Mouse (Mus musculus) skeletal muscle tissue, adult 2 months (tissue): ENCODE data around the gene Cd33.

ENCODE experiments used
- DNase-seq: peaks from one replicate; pipeline ENCODE4 v3.0.0-alpha.2; 2012; ENCODE audit warnings: low read depth, low spot score

Gene Cd33

GRCm38 (mm10) chr7:43544225-43544977 is at the start of gene Cd33:
Cd33 (minus strand) TSS chr7:43544428.
- DNase-seq = peak; percentile 34

GRCm38 (mm10) chr7:43584790-43585189 is 40.6 kb upstream of the Cd33 start:
- no peak for DNase-seq

GRCm38 (mm10) chr7:43580526-43580925 is 36.3 kb upstream of the Cd33 start:
- no peak for DNase-seq

- peak; percentile 99 for DNase-seq
Measured at GRCm38 (mm10) chr7:43579440-43580171, 35.4 kb upstream of the Cd33 start, which contains the start of gene Zfp719. Zfp719 (plus strand) TSS chr7:43579610.

GRCm38 (mm10) chr7:43571216-43571615 is 27.0 kb upstream of the Cd33 start:
- no peak for DNase-seq

- no peak for DNase-seq
Measured at GRCm38 (mm10) chr7:43563300-43563699, 19.1 kb upstream of the Cd33 start.

GRCm38 (mm10) chr7:43562651-43563070 is 18.4 kb upstream of the Cd33 start:
- DNase-seq = no peak

GRCm38 (mm10) chr7:43562006-43562633 is 17.9 kb upstream of the Cd33 start, which contains the start of gene Zfp658:
Zfp658 (plus strand) TSS chr7:43562256.
- peak; percentile 85 for DNase-seq

- DNase-seq = no peak
Measured at GRCm38 (mm10) chr7:43556901-43557300, 12.7 kb upstream of the Cd33 start.

- no peak for DNase-seq
Measured at GRCm38 (mm10) chr7:43555351-43555750, 11.1 kb upstream of the Cd33 start.

- DNase-seq = peak; percentile 42
Measured at GRCm38 (mm10) chr7:43554550-43554949, 10.3 kb upstream of the Cd33 start.

- peak; percentile 30 for DNase-seq
Measured at GRCm38 (mm10) chr7:43553153-43553552, 8.9 kb upstream of the Cd33 start.

GRCm38 (mm10) chr7:43548206-43548605 is 4.0 kb upstream of the Cd33 start:
- no peak for DNase-seq

GRCm38 (mm10) chr7:43547666-43548065 is 3.4 kb upstream of the Cd33 start:
- DNase-seq = no peak

- no peak for DNase-seq
Measured at GRCm38 (mm10) chr7:43545656-43546545, 1.7 kb upstream of the Cd33 start.

- DNase-seq = no peak
Measured at GRCm38 (mm10) chr7:43538524-43538923, 5.7 kb downstream of the Cd33 start.

- peak; percentile 39 for DNase-seq
Measured at GRCm38 (mm10) chr7:43532936-43533505, 11.2 kb downstream of the Cd33 start.

GRCm38 (mm10) chr7:43530216-43530785 is 13.9 kb downstream of the Cd33 start:
- no peak for DNase-seq

- no peak for DNase-seq
Measured at GRCm38 (mm10) chr7:43525313-43525712, 18.9 kb downstream of the Cd33 start.

- DNase-seq = no peak
Measured at GRCm38 (mm10) chr7:43522776-43523175, 21.5 kb downstream of the Cd33 start.

GRCm38 (mm10) chr7:43518341-43518740 is 25.9 kb downstream of the Cd33 start:
- DNase-seq = no peak
